Mouse (Mus musculus): Measurements from ENCODE around the gene Fgf2.

GRCm38 (mm10) chr3:37418961-37419457 lies 70.9 kb downstream of the Fgf2 start:
- TF ChIP-seq EP300 (IDR thresholded peaks at IDR 0.05; ENCODE audit: low read depth): no peak
- peak; percentile 5; the same call in 1 of the 2 replicates for TF ChIP-seq CTCF (IDR thresholded peaks at IDR 0.05; ENCODE audit: low read depth)

All from heart, postnatal 0 days (tissue).